Mouse (Mus musculus) hindbrain, postnatal 0 days (tissue): ENCODE measurements around the gene Pard6b. TPM values are rescaled to one million over a fixed set of nuclear protein-coding genes. Genes with fewer than 3 reads are reported as not detected.

Experiments
- ATAC-seq: fragments of 200-750 bp; cut with Nextera tagmentation; 2 replicates; pipeline ENCODE4 v1.8.0; 2017; ENCODE audit warnings: mild to moderate bottlenecking, moderate TSS enrichment, moderate library complexity
- DNase-seq: peaks from one replicate; pipeline ENCODE4 v3.0.0-alpha.2; 2015; ENCODE audit warnings: low spot score
- H3K27ac ChIP-seq: fragments of 300-500 bp; sonication (generic); 2 replicates; pipeline ENCODE4 v1.5.1; 2014; ENCODE audit warnings: mild to moderate bottlenecking
- H3K27me3 ChIP-seq: fragments of 300-500 bp; sonication (generic); 2 replicates; pipeline ENCODE4 v1.6.1; 2014; ENCODE audit warnings: low read length, mixed read lengths; ENCODE audit not compliant: insufficient read depth
- H3K36me3 ChIP-seq: fragments of 300-500 bp; sonication (generic); 2 replicates; pipeline ENCODE4 v1.6.1; 2014; ENCODE audit warnings: low read length, mixed read lengths; ENCODE audit not compliant: insufficient read depth
- H3K4me1 ChIP-seq: fragments of 300-500 bp; sonication (generic); 2 replicates; pipeline ENCODE4 v1.6.1; 2014; ENCODE audit warnings: antibody characterized with exemption, low read length, mixed read lengths; ENCODE audit not compliant: insufficient read depth
- H3K4me2 ChIP-seq: fragments of 300-500 bp; sonication (generic); 2 replicates; pipeline ENCODE4 v1.6.1; 2014; ENCODE audit warnings: low read depth, mild to moderate bottlenecking, low read length, moderate library complexity, mixed read lengths
- H3K4me3 ChIP-seq: fragments of 300-500 bp; sonication (generic); 2 replicates; pipeline ENCODE4 v1.5.1; 2014; ENCODE audit warnings: low read length
- H3K9ac ChIP-seq: fragments of 300-500 bp; sonication (generic); replicated peaks from 2 replicates; pipeline ENCODE4 v1.6.1; 2014; ENCODE audit warnings: mild to moderate bottlenecking, low read length, moderate library complexity, mixed read lengths
- H3K9me3 ChIP-seq: fragments of 300-500 bp; sonication (generic); 2 replicates; pipeline ENCODE4 v1.6.1; 2016; ENCODE audit warnings: low read length, mixed read lengths
- CTCF ChIP-seq: IDR thresholded peaks from 2 replicates; pipeline ENCODE4 v1.5.1; 2016; ENCODE audit warnings: antibody characterized with exemption, control low read depth, low read depth
- WGBS: fragments of 180-500 bp; shearing (Covaris S2); extraction: QIAGEN DNeasy Blood & Tissue Kit; methylation state at CpG from one replicate; pipeline ENCODE4 v1.1.7; 2014; 5-methylcytosine and 5-hydroxymethylcytosine counted together
- polyA plus RNA-seq: library from polyadenylated mRNA; unstranded; fragments of >200 nt; fragmentation: Nextera tagmentation; extraction: Ambion mirVana; gene quantifications from 2 replicates; pipeline ENCODE4 v1.2.1, GENCODE M21; 2015
- total RNA-seq: library from RNA; depleted of rRNA; stranded (reverse); fragments of >200 nt; gene quantifications from 2 replicates; pipeline ENCODE4 v1.2.3, GENCODE M21; 2014

The Pard6b gene
- total and polyA plus RNA-seq, 2 experiments from 2014 or later: 4.5 to 5.1 TPM

GRCm38 (mm10) chr2:168059200-168059790 is 21.5 kb upstream of the Pard6b start:
- WGBS: 83% methylated on average over 6 of the region's 6 CpGs
- no peak overlapping the region for H3K4me3 ChIP-seq
- H3K27me3 ChIP-seq: no peaks in the 10 kb centered on the region
- no peaks in the 10 kb centered on the region for H3K36me3 ChIP-seq
- peak; percentile 46 for TF ChIP-seq CTCF
- no peak overlapping the region for H3K4me2 ChIP-seq
- H3K9ac ChIP-seq: no peak overlapping the region
- DNase-seq: no peak
- no peaks in the 10 kb centered on the region for H3K9me3 ChIP-seq
- no peak overlapping the region for H3K27ac ChIP-seq
- no peaks in the 10 kb centered on the region for H3K4me1 ChIP-seq
- ATAC-seq: no peak

- no peak for DNase-seq
Observed at GRCm38 (mm10) chr2:168063712-168064111, 17.1 kb upstream of the Pard6b start.

GRCm38 (mm10) chr2:168065511-168065910 is 15.3 kb upstream of the Pard6b start:
- H3K9ac ChIP-seq: no peak overlapping the region
- WGBS: 90% methylated on average over 7 of the region's 7 CpGs
- H3K4me2 ChIP-seq: no peak overlapping the region
- DNase-seq: no peak
- H3K27me3 ChIP-seq: no peaks in the 10 kb centered on the region
- H3K9me3 ChIP-seq: no peaks in the 10 kb centered on the region
- no peak for TF ChIP-seq CTCF
- H3K36me3 ChIP-seq: no peaks in the 10 kb centered on the region
- no peak overlapping the region for H3K4me3 ChIP-seq
- no peak overlapping the region for H3K27ac ChIP-seq
- no peak for ATAC-seq
- H3K4me1 ChIP-seq: no peaks in the 10 kb centered on the region

More at GRCm38 (mm10) chr2:168063712-168064111, 17.1 kb upstream of the Pard6b start:
- H3K9me3 ChIP-seq: no peaks in the 10 kb centered on the region
- TF ChIP-seq CTCF: no peak
- no peak overlapping the region for H3K4me2 ChIP-seq
- WGBS: 93% methylated on average over 12 of the region's 12 CpGs
- no peak overlapping the region for H3K4me3 ChIP-seq
- H3K27me3 ChIP-seq: no peaks in the 10 kb centered on the region
- no peak overlapping the region for H3K9ac ChIP-seq
- ATAC-seq: no peak
- no peaks in the 10 kb centered on the region for H3K4me1 ChIP-seq
- no peaks in the 10 kb centered on the region for H3K36me3 ChIP-seq
- no peak overlapping the region for H3K27ac ChIP-seq

- H3K36me3 ChIP-seq: no peaks in the 10 kb centered on the region
- no peaks in the 10 kb centered on the region for H3K4me1 ChIP-seq
- ATAC-seq (no peak), DNase-seq (no peak)
- H3K9ac ChIP-seq: no peak overlapping the region
- H3K4me3 ChIP-seq: no peak overlapping the region
- TF ChIP-seq CTCF: no peak
- no peak overlapping the region for H3K27ac ChIP-seq
- H3K27me3 ChIP-seq: no peaks in the 10 kb centered on the region
- WGBS: 63% methylated on average over 8 of the region's 8 CpGs
- no peaks in the 10 kb centered on the region for H3K9me3 ChIP-seq
- no peak overlapping the region for H3K4me2 ChIP-seq
Observed at GRCm38 (mm10) chr2:168066783-168067182, 14.0 kb upstream of the Pard6b start.

- Histone ChIP-seq H3K4me3 (no peak overlapping the region), H3K4me2 (no peak overlapping the region), H3K9me3 (no peaks in the 10 kb centered on the region), H3K4me1 (no peaks in the 10 kb centered on the region), H3K9ac (no peak overlapping the region), H3K36me3 (no peaks in the 10 kb centered on the region), H3K27ac (no peak overlapping the region), H3K27me3 (no peaks in the 10 kb centered on the region)
- 76% methylated on average over 5 of the region's 5 CpGs for WGBS
- ATAC-seq (no peak), DNase-seq (no peak)
- no peak for TF ChIP-seq CTCF
Observed at GRCm38 (mm10) chr2:168070425-168070824, 10.4 kb upstream of the Pard6b start.

DNA sequence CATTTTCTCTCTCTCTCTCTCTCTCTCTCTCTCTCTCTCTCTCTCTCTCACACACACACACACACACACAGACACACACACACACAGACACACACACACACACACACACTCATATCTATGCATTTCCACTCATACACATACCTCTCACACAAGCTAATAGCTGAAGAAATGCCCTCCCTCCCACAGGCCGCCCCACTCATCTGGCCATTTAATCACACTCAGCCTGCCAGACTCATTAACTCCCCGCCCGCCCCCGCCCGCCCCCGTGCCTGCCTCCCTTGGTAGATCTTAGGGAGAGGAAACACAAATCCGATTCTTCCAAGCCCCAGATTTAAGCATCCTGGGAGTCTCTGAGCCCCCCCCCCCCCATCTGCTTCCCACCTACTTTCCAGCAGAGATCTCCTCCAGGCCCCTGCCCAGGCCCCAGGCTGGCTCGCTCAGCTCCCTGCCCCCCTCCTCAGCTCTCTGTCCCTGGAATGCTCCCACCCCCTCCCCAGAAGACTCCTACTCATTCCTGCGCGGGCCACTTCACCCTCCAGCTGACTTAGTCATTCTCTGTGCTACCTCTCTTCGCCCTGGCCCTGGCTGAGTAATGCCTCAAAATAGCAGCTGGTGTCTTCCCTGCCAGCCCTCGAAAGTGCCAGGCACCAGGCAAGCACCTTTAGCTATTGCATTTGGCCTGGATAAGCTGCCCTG is 8.2 kb upstream of the Pard6b start:
- H3K27ac ChIP-seq: no peak overlapping the region
- H3K4me1 ChIP-seq: no peaks in the 10 kb centered on the region
- no peaks in the 10 kb centered on the region for H3K36me3 ChIP-seq
- H3K9me3 ChIP-seq: no peaks in the 10 kb centered on the region
- H3K9ac ChIP-seq: no peak overlapping the region
- DNase-seq: peak; percentile 22
- H3K4me3 ChIP-seq: no peak overlapping the region
- TF ChIP-seq CTCF: no peak
- WGBS: 10% methylated on average over 12 of the region's 12 CpGs
- peak; percentile 27; the same call in 1 of the 2 replicates for ATAC-seq
- no peak overlapping the region for H3K4me2 ChIP-seq
- H3K27me3 ChIP-seq: no peaks in the 10 kb centered on the region

- Histone ChIP-seq H3K4me3 (no peak overlapping the region), H3K27me3 (no peaks in the 10 kb centered on the region), H3K36me3 (no peaks in the 10 kb centered on the region), H3K9ac (no peak overlapping the region), H3K9me3 (no peaks in the 10 kb centered on the region), H3K4me1 (no peaks in the 10 kb centered on the region), H3K27ac (no peak overlapping the region), H3K4me2 (no peak overlapping the region)
- DNase-seq (no peak), ATAC-seq (no peak)
- 62% methylated on average over 5 of the region's 5 CpGs for WGBS
- TF ChIP-seq CTCF: no peak
Observed at GRCm38 (mm10) chr2:168073722-168074121, 7.1 kb upstream of the Pard6b start.
